Mouse (Mus musculus): ENCODE data around the gene RPS10-NUDT3. TPM values are rescaled to one million over a fixed set of nuclear protein-coding genes. Genes with fewer than 3 reads are reported as not detected.
A peak's percentile ranks its signal among the peaks of the same experiment; 100 is the strongest.
"Not testable (repeated sequence)": the region's sequence is repeated elsewhere in the genome, so short reads cannot be mapped to it uniquely, and the experiment has no call there.

RPS10-NUDT3 gene
- polyA plus RNA-seq, 1 experiment from 2014 or later, result not detected

- ATAC-seq, result peak; percentile 86
- H3K9ac ChIP-seq, result peak within 1 kb of the TSS; percentile 69
- no peaks in the 10 kb centered on the region for H3K9me3 ChIP-seq (replicated peaks)
- 2% methylated on average over 60 of the region's 65 CpGs for WGBS
- peak within 1 kb of the TSS; percentile 84 for H3K4me2 ChIP-seq
- peaks cover 40% of the 10 kb centered on the region for H3K27me3 ChIP-seq
- H3K36me3 ChIP-seq (ENCODE audit: poor library complexity, severe bottlenecking), result no peaks in the 10 kb centered on the region
- peak within 1 kb of the TSS; percentile 36; the same call in 1 of the 2 replicates for H3K27ac ChIP-seq
- H3K4me1 ChIP-seq, result peaks cover 24% of the 10 kb centered on the region
- H3K4me3 ChIP-seq, result peak within 1 kb of the TSS; percentile 56
These were observed 20.3 kb upstream of the RPS10-NUDT3 start, which contains the start of gene Pacsin1 for GRCm38 (mm10) chr17:27655089-27656010. Gene Pacsin1, plus strand, starts transcription at chr17:27655509.

GRCm38 (mm10) chr17:27653253-27653959, 18.4 kb upstream of the RPS10-NUDT3 start:
- Histone ChIP-seq H3K36me3 (ENCODE audit: poor library complexity, severe bottlenecking) (no peaks in the 10 kb centered on the region), H3K4me1 (peaks cover 24% of the 10 kb centered on the region), H3K4me3 (no peak overlapping the region), H3K4me2 (no peak overlapping the region), H3K27me3 (peaks cover 40% of the 10 kb centered on the region), H3K9ac (no peak overlapping the region), H3K9me3 (replicated peaks) (no peaks in the 10 kb centered on the region), H3K27ac (no peak overlapping the region)
- WGBS, result 85% methylated on average over 10 of the region's 10 CpGs
- ATAC-seq, result no peak

- H3K4me1 ChIP-seq, result peaks cover 24% of the 10 kb centered on the region
- no peak for ATAC-seq
- H3K9me3 ChIP-seq (replicated peaks), result no peaks in the 10 kb centered on the region
- WGBS, result 89% methylated on average over 23 of the region's 23 CpGs
- no peaks in the 10 kb centered on the region for H3K36me3 ChIP-seq (ENCODE audit: poor library complexity, severe bottlenecking)
- no peak overlapping the region for H3K4me2 ChIP-seq
- no peak overlapping the region for H3K9ac ChIP-seq
- no peak overlapping the region for H3K27ac ChIP-seq
- no peak overlapping the region for H3K4me3 ChIP-seq
- H3K27me3 ChIP-seq, result peaks cover 40% of the 10 kb centered on the region
These were observed 17.2 kb upstream of the RPS10-NUDT3 start for GRCm38 (mm10) chr17:27652046-27652790.

GRCm38 (mm10) chr17:27650586-27650985, 15.6 kb upstream of the RPS10-NUDT3 start:
- no peak for ATAC-seq
- Histone ChIP-seq H3K36me3 (ENCODE audit: poor library complexity, severe bottlenecking) (no peaks in the 10 kb centered on the region), H3K27ac (no peak overlapping the region), H3K4me3 (no peak overlapping the region), H3K27me3 (peaks cover 26% of the 10 kb centered on the region), H3K4me2 (no peak overlapping the region), H3K9ac (no peak overlapping the region), H3K9me3 (replicated peaks) (no peaks in the 10 kb centered on the region), H3K4me1 (peaks cover 9% of the 10 kb centered on the region)
- WGBS, result 86% methylated on average over 13 of the region's 13 CpGs

GRCm38 (mm10) chr17:27650160-27650559, 15.1 kb upstream of the RPS10-NUDT3 start:
- no peak overlapping the region for H3K4me2 ChIP-seq
- ATAC-seq, result no peak
- H3K36me3 ChIP-seq (ENCODE audit: poor library complexity, severe bottlenecking), result no peaks in the 10 kb centered on the region
- H3K9me3 ChIP-seq (replicated peaks), result no peaks in the 10 kb centered on the region
- H3K27ac ChIP-seq, result no peak overlapping the region
- no peak overlapping the region for H3K4me3 ChIP-seq
- 12% methylated on average over 12 of the region's 12 CpGs for WGBS
- peaks cover 21% of the 10 kb centered on the region for H3K27me3 ChIP-seq
- H3K4me1 ChIP-seq, result peaks cover 5% of the 10 kb centered on the region
- no peak overlapping the region for H3K9ac ChIP-seq

- H3K27ac ChIP-seq, result no peak overlapping the region
- WGBS, result 51% methylated on average over 7 of the region's 7 CpGs
- no peak overlapping the region for H3K4me2 ChIP-seq
- no peaks in the 10 kb centered on the region for H3K36me3 ChIP-seq (ENCODE audit: poor library complexity, severe bottlenecking)
- peaks cover 5% of the 10 kb centered on the region; the same call in 1 of the 2 replicates for H3K27me3 ChIP-seq
- peaks cover 10% of the 10 kb centered on the region for H3K4me1 ChIP-seq
- H3K4me3 ChIP-seq, result no peak overlapping the region
- no peak overlapping the region for H3K9ac ChIP-seq
- no peaks in the 10 kb centered on the region for H3K9me3 ChIP-seq (replicated peaks)
- no peak for ATAC-seq
These were observed 10.8 kb upstream of the RPS10-NUDT3 start for GRCm38 (mm10) chr17:27645807-27646206.

- Histone ChIP-seq H3K27me3 (no peaks in the 10 kb centered on the region), H3K27ac (no peak overlapping the region), H3K4me3 (no peak overlapping the region), H3K4me1 (peaks cover 10% of the 10 kb centered on the region), H3K36me3 (ENCODE audit: poor library complexity, severe bottlenecking) (no peaks in the 10 kb centered on the region), H3K9me3 (replicated peaks) (no peaks in the 10 kb centered on the region), H3K9ac (no peak overlapping the region), H3K4me2 (no peak overlapping the region)
- 40% methylated on average over 2 of the region's 2 CpGs for WGBS
- ATAC-seq, result no peak
These were observed 9.6 kb upstream of the RPS10-NUDT3 start for GRCm38 (mm10) chr17:27644572-27644971.

- Histone ChIP-seq H3K27me3 (no peaks in the 10 kb centered on the region), H3K4me2 (no peak overlapping the region), H3K9me3 (replicated peaks) (no peaks in the 10 kb centered on the region), H3K27ac (peak overlapping the region; percentile 86; the same call in 1 of the 2 replicates), H3K4me1 (peaks cover 10% of the 10 kb centered on the region), H3K36me3 (ENCODE audit: poor library complexity, severe bottlenecking) (no peaks in the 10 kb centered on the region), H3K4me3 (no peak overlapping the region), H3K9ac (no peak overlapping the region)
- no peak for ATAC-seq
- WGBS, result 84% methylated on average over 9 of the region's 9 CpGs
These were observed 8.7 kb upstream of the RPS10-NUDT3 start for GRCm38 (mm10) chr17:27643756-27644155.

GRCm38 (mm10) chr17:27643101-27643500, 8.1 kb upstream of the RPS10-NUDT3 start:
- Histone ChIP-seq H3K4me3 (no peak overlapping the region), H3K27me3 (no peaks in the 10 kb centered on the region), H3K27ac (peak overlapping the region; percentile 86), H3K4me2 (peak overlapping the region; percentile 35), H3K9me3 (replicated peaks) (no peaks in the 10 kb centered on the region), H3K9ac (0 out of 2 replicates have a peak overlapping the region, but pooled peaks have one; percentile 40), H3K4me1 (peaks cover 10% of the 10 kb centered on the region), H3K36me3 (ENCODE audit: poor library complexity, severe bottlenecking) (no peaks in the 10 kb centered on the region)
- 43% methylated on average over 6 of the region's 6 CpGs for WGBS
- ATAC-seq, result peak; percentile 56; the same call in 1 of the 2 replicates

GRCm38 (mm10) chr17:27642491-27643062, 7.6 kb upstream of the RPS10-NUDT3 start:
- Histone ChIP-seq H3K9me3 (replicated peaks) (no peaks in the 10 kb centered on the region), H3K27me3 (no peaks in the 10 kb centered on the region), H3K4me1 (peaks cover 10% of the 10 kb centered on the region), H3K9ac (peak overlapping the region; percentile 40; the same call in 1 of the 2 replicates), H3K4me3 (0 out of 2 replicates have a peak overlapping the region, but pooled peaks have one; percentile 1), H3K27ac (peak overlapping the region; percentile 86), H3K36me3 (ENCODE audit: poor library complexity, severe bottlenecking) (no peaks in the 10 kb centered on the region), H3K4me2 (peak overlapping the region; percentile 35)
- 33% methylated on average over 12 of the region's 12 CpGs for WGBS
- peak; percentile 78 for ATAC-seq

- peaks cover 27% of the 10 kb centered on the region for H3K4me1 ChIP-seq
- not testable (repeated sequence) for ATAC-seq; H3K36me3 ChIP-seq (ENCODE audit: poor library complexity, severe bottlenecking); H3K9me3 ChIP-seq (replicated peaks); H3K9ac ChIP-seq; H3K4me2 ChIP-seq; H3K27me3 ChIP-seq; H3K27ac ChIP-seq; H3K4me3 ChIP-seq
- WGBS, result 92% methylated on average over 6 of the region's 6 CpGs
These were observed 4.8 kb upstream of the RPS10-NUDT3 start for GRCm38 (mm10) chr17:27639851-27640250.

All from forebrain, embryonic 13.5 days (tissue).